Mouse (Mus musculus) gonadal fat pad, adult 2 months (tissue): ENCODE results near the gene Cd5. TPM values are rescaled to one million over a fixed set of nuclear protein-coding genes. Genes with fewer than 3 reads are reported as not detected.

Experiments used
- DNase-seq: peaks from one replicate; pipeline ENCODE4 v3.0.0-alpha.2; 2012; ENCODE audit warnings: low read depth
- polyA plus RNA-seq: library from polyadenylated mRNA; depleted of rRNA; stranded (reverse); fragments of >200 nt; gene quantifications from 2 replicates; pipeline ENCODE4 v1.2.3, GENCODE M21; 2012

Gene Cd5
- polyA plus RNA-seq, 1 experiment: 0.92 TPM

- no peak for DNase-seq
These were observed 19.9 kb upstream of the Cd5 start for GRCm38 (mm10) chr19:10758708-10759107.

GRCm38 (mm10) chr19:10757526-10757925, 18.7 kb upstream of the Cd5 start:
- no peak for DNase-seq

DNA sequence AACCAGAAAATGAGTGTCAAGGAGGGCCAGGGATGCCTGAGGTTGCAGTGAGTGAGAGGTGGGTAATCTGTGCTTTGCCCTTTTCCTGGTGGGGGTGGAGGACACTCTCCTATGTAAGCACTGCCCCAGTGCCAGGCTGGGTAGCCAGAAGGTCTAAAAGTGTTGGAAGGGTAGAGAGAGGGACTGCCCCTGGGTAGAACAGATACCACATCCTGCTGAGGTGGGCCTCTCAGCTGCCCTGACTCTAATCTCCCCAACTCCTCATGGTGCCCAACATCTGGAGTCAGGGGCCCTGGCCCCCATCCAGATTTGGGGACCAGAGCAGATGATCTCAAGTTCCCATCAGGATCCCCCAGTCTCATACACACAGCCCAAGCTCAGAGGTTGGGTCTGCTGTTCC, 18.3 kb upstream of the Cd5 start:
- no peak for DNase-seq

GRCm38 (mm10) chr19:10752646-10753045, 13.8 kb upstream of the Cd5 start:
- no peak for DNase-seq

DNA sequence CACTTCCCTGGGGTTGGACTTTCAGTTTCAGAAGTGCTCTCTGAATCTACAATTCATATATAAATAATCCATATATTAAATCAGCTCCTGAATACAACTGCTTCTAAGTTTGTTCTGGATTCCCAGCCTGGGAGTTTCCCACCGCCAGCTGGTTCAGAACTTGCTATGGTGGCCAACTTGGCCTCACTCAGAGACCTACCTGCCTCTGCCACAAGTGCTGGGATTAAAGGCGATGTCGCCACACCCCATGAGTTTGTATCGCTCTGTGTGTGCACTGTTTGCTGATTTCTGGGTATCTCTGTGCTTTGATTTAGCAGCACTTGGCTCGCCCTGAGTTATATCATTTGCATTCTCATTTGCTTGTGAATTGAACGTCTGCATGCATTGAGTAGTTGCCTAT, 13.3 kb upstream of the Cd5 start:
- no peak for DNase-seq

GRCm38 (mm10) chr19:10751607-10752006, 12.8 kb upstream of the Cd5 start:
- no peak for DNase-seq

DNA sequence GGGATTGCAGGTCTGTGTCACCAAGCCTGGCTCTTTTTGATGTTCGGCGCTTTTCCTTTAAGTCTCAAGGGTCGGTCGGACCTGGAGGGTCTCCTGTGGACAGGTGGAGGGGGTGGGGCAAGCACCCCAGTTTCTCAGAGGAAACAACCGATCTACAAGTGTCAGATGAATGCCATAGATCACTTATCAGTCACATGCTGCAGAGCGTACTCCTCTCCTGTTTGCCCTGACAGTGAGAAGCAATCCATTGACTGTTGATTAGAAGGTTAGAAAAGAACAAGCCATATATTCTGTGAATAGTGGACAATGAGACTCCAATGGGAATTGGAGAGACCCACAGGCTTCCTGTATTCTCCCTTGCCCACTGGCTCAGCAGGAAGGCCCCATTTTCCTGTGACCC, 11.4 kb upstream of the Cd5 start:
- no peak for DNase-seq

GRCm38 (mm10) chr19:10749295-10749694, 10.5 kb upstream of the Cd5 start:
- DNase-seq: no peak

DNA sequence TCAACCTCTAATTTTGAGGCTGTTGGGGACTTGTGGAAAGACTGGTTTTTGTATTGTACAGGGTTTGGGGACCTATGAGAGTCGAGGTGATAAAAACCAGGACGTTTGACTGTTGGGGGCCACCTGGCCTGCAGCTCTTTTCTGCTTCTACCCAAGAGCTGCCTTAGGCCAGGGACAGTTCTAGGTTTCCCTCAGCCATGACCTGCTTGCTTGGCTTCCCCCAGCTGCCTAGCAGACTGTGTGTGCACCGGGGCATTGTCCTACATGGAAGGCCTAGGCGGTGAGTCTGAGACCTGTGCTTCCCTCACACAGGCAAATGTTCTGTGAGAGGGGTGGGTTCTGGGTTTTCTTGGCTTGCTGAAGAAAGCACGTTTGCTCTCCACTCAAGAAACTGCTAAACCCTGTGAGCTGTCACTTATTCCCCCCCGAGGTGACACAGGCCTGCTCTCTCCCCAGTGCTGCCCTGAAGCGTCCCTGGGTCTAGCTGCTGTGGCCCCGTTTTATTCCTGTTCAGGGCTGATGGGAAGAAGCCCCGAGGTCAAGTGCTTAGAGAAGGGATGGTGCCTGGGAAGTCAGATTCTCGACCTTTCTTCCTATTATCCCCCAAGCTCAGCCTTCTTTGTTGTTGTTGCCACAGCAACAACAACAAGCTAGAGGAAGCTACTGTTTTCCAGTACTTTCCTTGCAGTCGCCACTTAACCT, 9.8 kb upstream of the Cd5 start:
- DNase-seq: no peak

GRCm38 (mm10) chr19:10747718-10748117, 8.9 kb upstream of the Cd5 start:
- no peak for DNase-seq

- DNase-seq: no peak
These were observed 8.4 kb upstream of the Cd5 start for GRCm38 (mm10) chr19:10747182-10747581.

DNA sequence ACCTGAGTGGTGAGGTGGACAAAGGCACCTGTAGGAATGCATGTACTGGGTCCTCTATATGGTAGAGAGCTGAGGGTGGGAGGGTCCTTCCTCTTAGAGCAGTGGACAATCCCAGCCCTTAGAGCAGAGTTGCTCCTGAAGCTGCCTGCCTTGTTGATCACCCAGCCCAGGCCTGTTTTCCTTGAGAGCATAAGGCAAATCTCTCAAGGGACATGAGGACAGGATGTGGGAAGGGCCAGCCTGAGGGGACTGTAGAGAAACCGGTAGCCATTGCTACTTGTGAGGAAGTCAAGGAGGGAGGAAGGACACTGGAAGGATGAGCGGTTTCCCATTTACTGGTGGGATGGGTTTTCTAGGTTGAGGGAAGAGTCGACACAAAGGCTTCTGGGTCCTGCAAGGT, 3.8 kb upstream of the Cd5 start:
- DNase-seq: no peak

- no peak for DNase-seq
These were observed 3.3 kb upstream of the Cd5 start for GRCm38 (mm10) chr19:10742145-10742544.

DNA sequence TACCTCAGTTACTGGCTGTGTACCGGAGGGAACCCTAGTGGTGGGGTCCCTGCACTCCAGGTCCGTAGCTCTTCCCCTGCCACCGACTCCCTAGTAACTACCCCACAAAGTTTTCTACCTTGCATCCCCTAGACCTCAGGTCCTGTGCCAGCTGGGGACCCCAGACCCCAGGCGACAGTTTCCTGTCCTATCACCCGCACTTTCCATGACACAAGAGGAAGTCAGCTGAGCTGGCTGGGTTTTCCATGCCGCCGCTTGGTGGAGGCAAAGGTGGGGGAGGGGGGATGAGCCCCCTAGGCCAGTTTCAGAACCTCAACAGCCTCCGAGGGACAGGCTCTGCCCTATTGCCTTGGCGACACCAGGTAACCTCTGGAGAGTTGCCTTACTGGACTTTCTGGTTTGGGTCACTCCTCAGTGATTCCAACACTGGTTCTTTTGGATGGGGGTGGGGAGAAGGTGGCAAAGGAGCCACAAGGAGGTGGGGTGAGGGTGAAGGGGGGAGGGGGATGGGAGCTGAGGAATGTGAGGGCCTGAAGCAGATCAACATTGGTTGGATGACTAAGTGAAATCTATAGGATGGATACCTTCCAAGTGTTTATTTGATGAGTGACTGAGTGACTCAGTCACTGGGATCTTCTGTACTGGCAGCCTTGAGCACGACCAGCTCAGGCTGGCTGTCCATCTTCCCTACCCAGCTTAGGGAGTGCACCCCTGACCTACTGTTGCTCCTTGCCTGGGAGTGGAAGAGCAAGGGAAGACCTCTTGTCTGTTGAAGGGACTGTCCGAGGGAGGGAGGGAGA, 2.0 kb upstream of the Cd5 start:
- peak; percentile 36 for DNase-seq

DNA sequence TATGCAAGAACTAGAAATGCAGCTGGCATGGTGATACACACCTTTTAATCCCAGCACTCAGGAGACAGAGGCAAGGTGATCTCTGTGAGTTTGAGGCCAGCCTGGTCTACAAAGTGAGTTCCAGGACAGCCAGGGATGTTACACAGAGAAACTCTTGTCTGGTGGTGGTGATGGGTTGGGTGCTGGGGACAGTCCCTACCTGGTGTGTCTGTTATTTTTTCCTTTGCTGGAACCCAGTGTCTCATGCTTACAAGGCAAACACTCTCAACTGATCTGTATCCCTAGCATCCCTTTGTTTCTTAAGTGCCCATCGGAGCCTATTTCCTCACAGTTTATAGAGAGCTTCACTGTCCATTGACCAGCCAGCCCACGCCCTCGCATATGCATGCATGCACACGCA, 1.1 kb upstream of the Cd5 start:
- DNase-seq: no peak

DNA sequence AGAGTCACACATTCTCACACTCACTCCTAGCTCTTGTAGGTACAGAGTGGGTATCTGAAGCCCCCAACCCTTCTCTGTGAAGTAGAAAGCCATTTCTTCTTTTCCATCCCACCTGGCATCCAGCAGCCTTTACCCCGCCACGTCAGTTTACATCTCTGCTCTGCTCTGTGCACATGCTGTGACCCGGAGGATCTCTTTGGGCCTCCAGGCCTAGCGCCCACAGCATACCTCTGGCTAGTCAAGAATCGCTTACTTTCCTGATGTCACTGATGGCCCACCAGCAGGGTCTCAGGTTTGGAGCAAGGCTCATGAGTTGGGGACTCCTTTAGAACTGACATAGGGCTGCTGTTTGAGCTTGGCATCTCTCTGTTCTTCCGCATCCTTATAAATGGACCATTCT, 764 bp downstream of the Cd5 start:
- DNase-seq: no peak

DNA sequence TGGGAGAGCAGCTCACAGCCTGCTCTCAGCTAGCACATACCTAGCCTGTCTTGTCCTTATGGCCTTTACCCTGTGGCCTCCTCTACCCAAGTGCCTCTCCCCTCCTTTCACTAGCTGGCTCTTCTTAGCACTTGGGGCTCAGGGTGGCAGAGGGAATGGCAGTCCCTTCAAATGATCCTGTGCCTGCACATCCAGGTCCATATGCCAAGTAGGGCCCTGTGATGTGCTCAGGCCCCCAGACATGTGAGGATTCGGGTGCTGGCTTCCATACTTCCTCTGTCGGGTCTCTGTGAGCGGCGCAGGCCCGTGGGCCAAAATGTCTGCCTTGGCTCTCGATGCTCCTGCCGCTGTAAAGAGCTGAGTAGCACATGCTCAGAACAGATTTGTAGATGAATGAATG, 2.9 kb downstream of the Cd5 start:
- DNase-seq: no peak

- DNase-seq: no peak
These were observed 3.7 kb downstream of the Cd5 start for GRCm38 (mm10) chr19:10735061-10735460.

DNA sequence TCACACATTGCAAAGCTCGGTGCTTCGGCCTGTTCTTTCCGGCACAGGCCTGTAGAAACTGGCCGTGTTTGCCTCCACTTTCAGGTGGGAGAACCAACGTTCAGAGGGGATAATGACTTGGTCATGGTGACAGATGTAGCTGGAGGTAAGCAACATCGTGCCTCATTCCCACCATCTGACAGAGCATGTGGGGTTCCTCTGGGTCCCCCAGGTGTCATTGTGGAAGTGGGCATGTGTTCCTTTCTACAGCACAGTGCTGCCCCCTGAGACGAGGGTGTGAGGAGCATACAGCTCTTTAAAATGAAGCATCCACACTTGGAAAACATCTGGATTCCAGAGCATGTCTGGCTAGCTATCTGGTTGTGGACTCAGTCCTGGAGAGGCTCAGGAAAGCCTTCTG, 4.2 kb downstream of the Cd5 start:
- DNase-seq: no peak

DNA sequence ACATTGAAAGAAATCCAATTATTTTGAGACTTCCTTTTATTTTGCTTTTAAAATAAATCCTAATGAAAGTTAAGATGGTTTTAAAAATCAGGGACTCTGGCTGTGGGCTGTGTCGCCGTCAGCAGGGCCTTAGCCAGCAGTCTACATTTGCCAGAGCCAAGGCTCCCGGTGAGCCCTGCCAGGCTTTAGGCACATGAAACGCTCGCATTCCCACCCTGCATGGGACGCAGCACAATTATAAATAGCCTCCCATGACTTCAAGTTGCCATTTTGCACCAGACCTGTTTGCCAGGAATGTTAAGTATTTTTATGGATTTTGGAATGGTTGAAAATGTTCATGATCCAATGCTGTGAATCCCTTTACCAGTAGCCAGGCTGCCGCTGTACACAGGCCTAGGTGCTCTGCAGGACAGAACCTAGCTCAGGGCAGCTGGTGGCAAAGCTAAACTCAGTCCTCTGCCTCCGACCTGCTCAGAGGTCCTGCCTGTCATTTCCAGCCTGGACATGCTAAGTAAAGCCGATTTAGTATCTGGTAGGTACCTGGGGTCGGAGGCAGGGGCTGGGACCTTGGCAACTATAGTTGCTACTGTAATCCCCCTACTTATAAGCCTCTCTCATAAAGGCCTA, 5.2 kb downstream of the Cd5 start:
- no peak for DNase-seq

- DNase-seq: no peak
These were observed 6.1 kb downstream of the Cd5 start for GRCm38 (mm10) chr19:10732741-10733140.

GRCm38 (mm10) chr19:10731975-10732374, 6.8 kb downstream of the Cd5 start:
- DNase-seq: no peak

DNA sequence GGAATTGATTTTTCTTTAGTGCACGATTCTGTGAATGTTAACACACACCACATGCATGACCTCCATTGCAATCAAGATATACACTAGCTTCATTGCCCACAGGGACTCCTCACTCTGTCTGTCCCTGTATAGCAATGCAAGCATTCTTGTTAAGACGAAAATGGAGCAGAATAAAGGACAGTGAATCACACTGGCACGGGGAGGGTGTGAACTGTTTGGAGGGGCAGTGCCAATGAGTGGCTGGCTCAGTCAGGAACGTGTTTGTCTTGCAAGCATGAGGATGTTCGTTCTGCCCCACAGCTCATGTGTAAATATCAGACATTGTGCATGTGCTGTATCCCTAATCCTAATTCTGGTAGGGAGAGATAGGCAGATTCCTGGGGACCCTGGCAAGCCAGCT, 8.3 kb downstream of the Cd5 start:
- DNase-seq: no peak
